Mouse (Mus musculus) ES-E14 (cell line): Measurements from ENCODE around the gene Adar.

Source experiments
- CHD2 ChIP-seq: IDR thresholded peaks from 2 replicates; pipeline ENCODE4 v1.6.1; 2014; ENCODE audit warnings: mild to moderate bottlenecking, low read depth, low read length, inconsistent platforms
- HCFC1 ChIP-seq: IDR thresholded peaks from 2 replicates; pipeline ENCODE4 v1.6.1; 2012; ENCODE audit warnings: low read length, inconsistent platforms, borderline replicate concordance; ENCODE audit not compliant: insufficient read depth
- ZC3H11A ChIP-seq: IDR thresholded peaks from 2 replicates; pipeline ENCODE4 v1.6.1; 2012; ENCODE audit warnings: low read depth, mild to moderate bottlenecking, inconsistent platforms, low read length, borderline replicate concordance
- ZNF384 ChIP-seq: IDR thresholded peaks from 2 replicates; pipeline ENCODE4 v1.6.1; 2012; ENCODE audit warnings: low read depth, low read length, inconsistent platforms

- no peak for TF ChIP-seq ZNF384
- no peak for TF ChIP-seq HCFC1
- TF ChIP-seq CHD2: no peak
- TF ChIP-seq ZC3H11A: no peak
Measured at GRCm38 (mm10) chr3:89671334-89671733, 43.5 kb upstream of the Adar start.
